Mouse (Mus musculus) adrenal gland, postnatal 25 days (tissue): ENCODE data around the gene Lix1. TPM values are rescaled to one million over a fixed set of nuclear protein-coding genes. Genes with fewer than 3 reads are reported as not detected.

Source experiments
- DNase-seq: peaks from one replicate; pipeline ENCODE4 v3.0.0; 2021; ENCODE audit warnings: mixed read lengths
- total RNA-seq: library from RNA; stranded (reverse); gene quantifications from 2 replicates; pipeline ENCODE4 v1.2.3, GENCODE M21; 2021

The Lix1 gene
- total RNA-seq, 1 experiment from 2014 or later = 9.0 TPM

GRCm38 (mm10) chr17:17496730-17497129 is 94.3 kb downstream of the Lix1 start:
- no peak for DNase-seq

GRCm38 (mm10) chr17:17498848-17499247 is 96.4 kb downstream of the Lix1 start:
- no peak for DNase-seq

GRCm38 (mm10) chr17:17499278-17499677 is 96.8 kb downstream of the Lix1 start:
- DNase-seq = no peak

- no peak for DNase-seq
Observed at GRCm38 (mm10) chr17:17506677-17507076, 104.2 kb downstream of the Lix1 start.

Other genes starting within 250 kb of the Lix1 start
- 37.4 and 43.5 TPM in 2 replicates for gene Riok2, start 28.4 kb upstream of the Lix1 start, total RNA-seq
- gene Lnpep, start 222.4 kb downstream of the Lix1 start, total RNA-seq = 145 and 165 TPM in 2 replicates